Mouse (Mus musculus) cerebellum, postnatal 14 days (tissue): ENCODE data around the gene Ints3.

Source experiments
- DNase-seq, 2 experiments: peaks; one replicate each; pipeline ENCODE4 v3.0.0; 2021; ENCODE audit warnings: mixed read lengths in 2 of 2

Gene Ints3

DNA sequence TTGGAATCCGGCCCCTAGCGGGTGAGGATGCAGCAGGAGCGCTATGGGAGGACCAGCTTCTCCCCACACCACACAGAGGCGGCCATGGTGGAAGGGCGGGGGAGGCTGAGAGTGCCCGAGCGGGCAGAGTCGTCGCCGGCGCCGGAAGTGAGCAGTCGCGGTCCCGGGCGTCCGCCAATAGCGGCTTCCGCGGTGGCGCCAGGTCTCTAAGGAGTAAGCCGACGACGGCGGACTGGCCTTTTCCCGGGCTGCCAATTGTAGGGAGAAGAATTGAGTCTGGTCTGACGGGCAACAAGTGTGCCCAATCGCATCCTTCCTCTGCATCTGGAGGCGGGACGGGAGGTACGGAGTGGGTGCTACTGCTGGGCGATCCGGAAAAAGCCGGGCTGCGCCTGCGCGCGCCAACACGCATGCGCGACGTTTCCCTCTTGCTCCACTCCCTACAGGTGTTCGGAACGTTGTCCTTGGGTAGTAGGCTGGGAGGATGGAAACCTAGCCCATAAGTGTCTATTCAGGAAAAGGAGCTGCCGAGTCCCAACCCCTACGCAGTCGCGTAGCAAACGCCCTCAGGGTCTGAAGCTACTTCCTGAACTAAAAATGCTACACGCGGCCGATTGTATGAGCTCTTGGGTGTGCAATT is at the start of gene Ints3:
Gene Ints3 (minus strand): TSS at position 242 of the 640 bp plus-strand sequence.
- peak; percentile 100 for DNase-seq

DNA sequence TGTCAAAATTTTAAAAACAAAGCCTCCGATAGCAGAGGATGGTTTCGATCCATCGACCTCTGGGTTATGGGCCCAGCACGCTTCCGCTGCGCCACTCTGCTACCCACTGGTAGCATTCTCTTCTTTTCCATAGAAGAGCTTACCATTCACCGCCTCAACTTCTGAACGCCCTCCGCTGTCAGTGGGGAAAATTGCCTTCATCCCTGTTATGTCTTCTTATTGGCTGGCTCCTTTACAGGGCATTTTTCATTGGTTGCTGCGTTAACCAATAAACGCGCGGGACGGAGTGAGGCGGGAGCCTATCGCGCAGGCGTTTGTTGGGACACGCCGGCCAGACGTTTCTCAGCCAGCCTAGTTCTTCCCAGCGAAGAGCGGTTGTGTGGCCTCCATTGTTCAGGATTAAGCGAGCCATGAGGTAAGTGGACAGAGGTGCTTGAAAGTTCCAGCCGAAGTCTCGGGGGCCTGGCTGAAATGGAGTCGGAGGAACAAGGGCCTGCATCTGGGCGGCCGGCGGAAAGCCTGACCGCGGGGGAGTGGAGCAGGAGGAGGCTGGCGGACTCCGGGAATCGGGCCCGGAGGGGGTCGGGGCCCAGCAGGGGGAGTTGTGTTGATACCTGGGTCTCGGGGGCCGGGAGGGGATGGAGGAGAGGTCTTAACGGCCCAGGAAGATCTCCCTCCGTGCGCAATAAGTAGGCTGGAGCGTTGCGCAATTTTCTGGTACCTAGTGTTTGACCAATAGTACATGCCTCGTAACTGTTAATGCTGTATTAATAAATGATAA is 42.6 kb upstream of the Ints3 start, which contains the start of gene Ilf2:
Gene Ilf2 (plus strand): TSS at position 296 of the 781 bp plus-strand sequence.
- DNase-seq = peak; percentile 96 to 97

DNA sequence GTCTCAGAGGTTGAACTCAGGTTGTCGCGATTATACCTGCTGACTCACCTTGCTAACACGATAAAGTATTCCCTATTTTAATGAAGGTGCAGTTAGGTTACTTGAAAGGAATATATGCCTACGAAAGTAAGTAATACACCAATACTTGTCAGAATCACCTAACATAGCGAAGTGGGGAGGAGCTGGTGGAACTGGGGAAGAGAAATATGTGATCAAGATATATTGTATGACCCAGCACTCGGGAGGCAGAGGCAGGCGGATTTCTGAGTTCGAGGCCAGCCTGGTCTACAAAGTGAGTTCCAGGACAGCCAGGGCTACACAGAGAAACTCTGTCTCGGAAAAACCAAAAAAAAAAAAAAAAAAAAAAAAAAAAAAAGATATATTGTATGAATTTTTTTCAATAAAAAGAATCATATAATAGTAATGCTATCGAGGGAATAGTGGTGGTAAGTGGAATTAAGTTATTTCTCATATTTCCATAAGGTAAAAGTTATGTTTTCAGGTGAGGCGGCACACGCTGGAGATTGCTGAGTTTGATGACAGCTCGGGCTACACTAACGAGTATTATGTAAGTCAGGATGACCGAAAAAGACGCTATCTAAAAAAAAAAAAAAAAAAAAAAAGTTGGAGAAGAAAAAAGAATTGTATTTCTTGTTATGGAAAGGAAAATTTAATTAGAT is 41.9 kb upstream of the Ints3 start:
- peak; percentile 12 to 30 for DNase-seq

DNA sequence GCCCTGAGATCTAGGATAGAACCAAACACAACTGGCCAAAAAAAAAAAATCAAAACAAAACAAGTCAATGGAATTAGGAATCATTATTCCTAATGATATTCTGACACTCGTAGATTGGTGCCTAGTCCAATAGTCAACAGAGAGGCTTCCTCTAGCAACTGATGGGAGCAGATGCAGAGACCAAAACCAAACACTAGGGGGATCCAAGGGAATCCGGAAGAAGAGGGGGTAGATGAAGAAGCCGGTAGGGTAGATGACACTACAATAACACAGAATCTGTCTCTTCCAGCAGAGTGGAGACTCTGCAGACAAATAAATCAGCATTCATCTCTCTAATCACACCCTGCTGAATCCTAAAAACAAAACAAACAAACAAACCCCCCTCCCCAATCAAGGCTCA is 38.8 kb upstream of the Ints3 start:
- DNase-seq = peak; percentile 47 to 61

DNA sequence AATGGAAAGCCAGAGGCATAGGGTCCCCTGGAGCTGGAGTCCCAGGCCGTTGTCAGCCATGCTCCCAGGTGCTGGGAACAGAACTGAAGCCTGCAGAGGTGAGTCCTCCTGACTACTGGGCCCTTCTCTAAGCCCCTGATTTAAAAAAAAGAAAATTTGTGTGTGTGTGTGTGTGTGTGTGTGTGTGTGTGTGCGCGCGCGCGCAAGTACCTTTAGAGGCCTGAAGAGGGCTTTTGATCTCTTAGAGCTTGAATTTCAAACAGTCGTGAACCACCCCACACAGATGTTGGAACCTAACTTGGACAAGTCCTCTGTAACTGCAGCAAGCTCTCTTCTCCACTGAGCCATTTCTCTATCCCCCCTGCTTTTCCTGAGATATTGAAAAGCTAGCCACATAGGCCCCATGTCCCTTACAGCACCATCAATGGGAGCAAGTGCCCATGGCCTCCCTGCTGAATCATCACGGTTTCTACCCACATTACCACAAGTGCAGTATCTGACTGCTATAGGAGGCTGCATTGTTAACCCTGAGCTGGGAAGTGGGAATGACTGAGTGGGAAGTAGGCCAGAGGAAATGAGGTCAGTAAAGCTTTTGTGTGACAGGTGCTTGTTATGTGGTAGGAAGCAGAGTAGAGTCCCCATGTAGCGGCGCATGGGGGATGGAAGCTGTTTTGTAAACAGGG is 34.3 kb upstream of the Ints3 start:
- no peak for DNase-seq

DNA sequence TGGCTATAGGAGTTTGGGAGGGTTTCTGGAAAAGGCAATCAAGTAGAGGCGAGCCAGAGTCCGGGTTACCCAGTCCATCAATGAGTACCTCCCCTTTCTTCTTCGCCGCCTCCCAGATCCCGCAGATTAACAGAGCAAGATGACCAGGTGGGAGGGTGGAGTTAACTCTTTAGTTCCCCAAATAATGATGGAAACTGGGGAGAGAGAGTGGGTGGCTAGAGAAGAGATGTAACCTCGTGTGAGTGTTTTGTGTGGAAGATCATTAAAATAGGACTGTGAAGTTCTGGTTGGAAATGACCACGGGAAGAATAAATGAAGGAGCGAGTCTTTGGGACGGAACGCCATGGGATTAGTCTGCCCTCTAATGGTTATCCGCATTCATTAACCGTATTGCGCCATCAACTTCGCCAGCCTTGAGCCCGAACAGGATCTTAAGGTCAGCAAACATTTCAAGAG is 32.9 kb upstream of the Ints3 start:
- peak; percentile 71 to 76 for DNase-seq

DNA sequence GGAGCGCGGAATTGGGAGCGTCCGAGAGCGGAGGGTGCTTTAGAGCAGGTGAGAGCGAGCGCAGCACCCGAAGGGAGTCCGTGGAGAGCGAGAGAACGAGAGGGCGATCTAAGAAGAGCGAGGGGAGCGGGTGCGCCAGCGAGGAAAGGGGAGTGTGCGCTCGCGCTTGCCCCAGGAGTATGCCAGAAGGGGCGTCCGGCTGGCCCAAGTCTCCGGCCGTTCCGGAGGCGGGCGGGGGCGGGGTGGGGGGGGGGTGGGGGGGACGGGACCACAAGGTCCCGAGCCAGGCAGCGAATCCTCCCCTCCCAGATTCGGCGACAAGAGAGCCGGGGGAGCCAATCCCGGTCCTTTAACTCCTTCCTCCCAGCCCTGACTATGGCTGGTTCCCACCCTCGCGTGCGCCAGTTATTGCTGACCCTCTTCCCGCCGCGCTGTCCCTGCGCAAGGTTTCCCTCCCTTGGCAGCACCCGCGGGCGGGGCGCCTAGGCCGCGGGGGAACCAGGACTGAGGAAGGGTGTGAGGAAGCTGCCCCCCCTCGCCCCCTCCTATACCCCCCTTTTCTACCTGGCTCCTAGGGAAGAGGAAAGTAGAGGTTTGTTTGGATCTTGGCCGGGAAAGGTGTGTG is 32.4 kb upstream of the Ints3 start, which contains the start of gene Npr1:
Gene Npr1 (minus strand): TSS at position 181 of the 625 bp plus-strand sequence.
- DNase-seq = peak; percentile 45 to 54

DNA sequence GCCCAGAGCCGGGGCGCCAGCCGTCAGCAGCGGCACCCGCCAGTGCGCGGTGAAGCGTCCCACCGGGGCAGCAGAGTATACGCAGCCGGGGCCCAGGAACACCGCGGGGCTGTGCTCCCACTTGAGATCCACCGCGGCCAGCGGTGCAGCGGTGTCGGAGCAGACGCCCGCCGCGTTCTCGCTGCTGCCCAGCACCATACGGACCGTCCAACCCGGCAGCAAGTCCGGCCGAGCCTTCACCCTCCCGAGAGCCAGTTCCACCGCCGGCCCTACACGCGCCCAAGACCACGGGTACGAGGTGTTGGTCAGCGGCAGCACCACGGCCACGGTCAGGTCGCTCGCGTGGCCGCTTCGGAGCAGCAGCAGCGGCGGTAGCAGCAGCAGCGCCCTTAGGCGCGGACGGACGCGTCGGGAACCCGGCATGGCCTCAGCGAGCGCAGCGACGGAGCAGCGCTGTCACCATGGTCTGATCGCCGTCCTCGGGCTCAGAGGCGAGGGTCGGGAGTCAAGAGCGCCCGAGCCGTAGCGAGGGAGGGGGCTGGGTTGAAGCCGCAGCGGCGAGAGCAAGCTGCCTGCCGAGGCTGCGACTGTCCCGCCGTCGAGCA is 31.8 kb upstream of the Ints3 start:
- peak; percentile 35 to 39 for DNase-seq

DNA sequence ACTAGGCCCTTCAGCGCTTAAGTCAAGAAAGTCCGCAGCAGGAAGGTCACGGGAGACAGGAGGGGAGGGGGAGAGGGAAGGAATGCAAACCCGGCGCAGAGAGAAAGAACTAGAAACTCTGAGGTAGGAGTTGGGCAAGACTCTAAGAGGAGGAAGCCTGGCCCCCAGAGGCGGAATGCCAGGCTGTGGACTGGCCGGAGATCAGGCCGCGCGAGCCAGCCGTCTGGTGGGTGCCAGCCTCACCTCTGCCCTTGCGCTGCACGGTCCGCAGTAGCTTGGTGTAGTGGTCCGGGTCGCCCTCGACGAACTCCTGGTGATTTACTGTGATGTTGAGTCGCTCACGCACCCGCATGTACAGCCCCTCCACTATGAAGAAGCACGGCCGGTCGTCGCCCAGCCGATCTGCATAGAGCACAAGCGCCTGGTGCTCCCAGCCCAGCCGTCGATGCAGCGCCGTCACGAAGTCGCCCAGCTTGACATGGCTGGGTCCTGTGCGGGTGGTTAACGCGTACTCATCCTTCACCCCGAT is 31.2 kb upstream of the Ints3 start:
- peak in 1 of 2 experiments; percentile 24 for DNase-seq

DNA sequence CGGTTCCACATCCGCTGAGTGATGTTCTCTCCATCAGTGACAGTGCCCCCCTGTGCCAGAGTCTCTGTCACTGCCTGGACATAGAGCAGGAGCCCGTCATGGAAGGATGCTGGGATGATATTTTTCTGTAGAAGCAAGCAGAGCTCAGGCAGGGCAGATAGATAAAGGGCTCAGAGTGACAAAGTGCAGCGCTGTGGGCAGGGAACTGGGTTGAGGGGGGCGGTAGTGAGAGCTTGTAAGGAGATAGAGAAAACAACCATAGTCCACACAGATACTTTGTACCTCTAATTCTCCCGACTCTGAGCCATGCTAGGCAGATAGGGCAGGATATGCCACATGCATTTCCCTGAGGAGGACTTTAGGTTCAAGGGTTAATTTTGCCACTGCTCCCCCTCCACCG is 29.2 kb upstream of the Ints3 start:
- no peak for DNase-seq

DNA sequence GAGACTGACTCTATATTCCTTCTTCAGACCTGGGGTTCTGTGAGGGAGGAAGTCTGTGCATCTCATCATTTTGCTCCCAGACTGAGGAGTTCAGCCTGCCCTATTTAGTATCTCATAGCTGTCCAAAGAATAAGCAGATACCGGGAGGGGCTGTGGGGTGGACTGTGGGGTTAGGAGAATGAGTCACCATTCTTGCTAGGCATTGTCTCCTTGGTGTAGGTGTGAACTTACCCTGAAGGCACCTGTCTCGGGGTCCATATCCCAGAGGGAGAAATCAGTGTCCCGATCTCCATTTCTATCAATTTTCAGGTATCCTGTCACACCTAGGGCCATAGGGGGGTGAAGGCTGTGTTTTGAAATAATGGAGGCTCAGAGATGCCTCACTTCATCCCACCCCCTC is 28.5 kb upstream of the Ints3 start:
- no peak for DNase-seq

DNA sequence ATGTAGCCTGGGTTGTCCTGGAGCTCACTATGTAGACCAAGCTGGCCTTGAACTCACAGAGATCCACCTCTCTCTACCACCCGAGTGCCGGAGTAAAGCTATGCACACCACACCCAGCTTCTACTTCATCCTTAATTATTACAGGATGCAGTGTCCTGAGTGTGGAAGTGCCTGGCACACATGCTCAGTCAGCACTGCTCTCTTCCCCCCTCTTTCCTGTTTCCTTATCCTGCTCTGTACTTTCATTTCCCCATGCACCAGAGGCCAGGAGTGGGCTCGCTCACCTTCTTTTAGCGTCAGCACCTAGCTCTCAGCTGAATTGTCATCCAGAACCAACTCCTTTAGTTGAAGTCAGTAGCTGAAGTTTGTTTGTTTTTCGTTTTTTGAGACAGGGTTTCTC is 26.9 kb upstream of the Ints3 start:
- DNase-seq = no peak

DNA sequence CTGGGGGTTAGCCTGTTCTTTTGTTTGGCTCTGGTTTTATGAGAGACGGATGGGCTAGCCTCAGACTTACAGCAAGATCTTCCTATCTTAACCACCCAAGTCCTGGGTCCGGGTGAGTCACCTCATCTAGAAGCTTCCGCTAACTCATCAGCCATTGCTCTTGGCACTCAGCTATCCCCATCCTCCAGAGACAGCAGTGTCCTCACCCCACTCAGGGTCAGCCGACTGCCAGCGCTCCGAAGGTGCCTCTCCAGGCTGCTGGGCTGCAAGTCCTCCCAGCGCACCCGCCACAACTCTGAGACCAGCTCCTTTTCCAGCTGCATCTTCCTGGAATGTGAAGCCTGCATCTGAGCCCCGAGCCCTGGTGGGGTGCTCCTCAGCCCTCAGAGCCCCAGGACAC is 26.3 kb upstream of the Ints3 start:
- DNase-seq = no peak

DNA sequence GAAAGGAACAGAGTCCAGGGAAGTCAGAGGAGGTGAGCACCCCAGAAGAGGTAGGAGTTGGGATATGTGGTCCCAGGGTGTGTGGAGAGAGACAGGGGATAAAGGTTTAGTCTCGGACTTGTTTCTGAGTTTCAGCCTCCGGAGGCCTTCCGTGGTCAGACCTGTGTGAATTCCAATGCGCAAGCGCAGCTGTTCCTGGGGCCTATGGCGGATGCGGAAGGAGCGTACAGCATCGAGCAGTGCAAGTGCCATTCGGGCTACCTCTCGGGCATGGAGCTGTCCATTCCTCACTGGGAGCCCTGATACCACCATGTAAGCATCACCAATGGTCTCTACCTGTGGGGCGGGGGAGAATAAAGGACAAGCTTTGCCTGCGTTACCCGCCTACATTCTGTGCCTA is 21.5 kb upstream of the Ints3 start:
- DNase-seq = no peak

DNA sequence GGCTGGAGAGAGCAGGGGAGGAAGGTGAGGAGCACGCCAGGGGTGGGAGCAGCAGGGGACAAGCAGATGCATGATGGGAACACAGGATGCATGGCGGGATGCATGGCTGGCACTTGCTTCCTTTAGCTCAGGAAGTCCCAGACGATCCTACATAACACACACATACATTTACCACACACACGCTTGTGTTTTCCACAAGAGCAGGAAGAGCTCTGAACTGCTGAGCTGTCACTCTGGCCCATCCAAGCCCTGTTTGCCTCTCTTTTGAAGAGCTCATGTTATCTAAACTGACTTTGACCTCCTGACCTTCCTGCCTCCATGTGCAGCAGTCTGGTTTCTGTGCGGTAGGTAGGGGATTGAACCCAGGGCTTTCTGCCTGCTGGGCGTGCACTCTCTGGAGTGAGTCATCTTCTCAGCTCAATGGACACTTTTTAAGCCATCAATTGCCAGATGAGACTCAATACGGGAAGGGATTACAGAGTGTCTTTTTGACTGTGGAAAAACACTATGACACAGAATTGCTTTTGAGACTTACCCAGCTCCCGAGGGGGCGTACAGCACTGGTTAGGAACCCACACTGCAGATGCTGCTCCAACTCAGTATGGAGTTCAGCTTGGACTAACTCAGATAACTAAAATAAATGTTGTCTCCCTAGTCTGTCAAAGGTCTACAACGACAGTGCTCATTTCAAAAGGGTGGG is 18.1 kb upstream of the Ints3 start:
- no peak for DNase-seq

DNA sequence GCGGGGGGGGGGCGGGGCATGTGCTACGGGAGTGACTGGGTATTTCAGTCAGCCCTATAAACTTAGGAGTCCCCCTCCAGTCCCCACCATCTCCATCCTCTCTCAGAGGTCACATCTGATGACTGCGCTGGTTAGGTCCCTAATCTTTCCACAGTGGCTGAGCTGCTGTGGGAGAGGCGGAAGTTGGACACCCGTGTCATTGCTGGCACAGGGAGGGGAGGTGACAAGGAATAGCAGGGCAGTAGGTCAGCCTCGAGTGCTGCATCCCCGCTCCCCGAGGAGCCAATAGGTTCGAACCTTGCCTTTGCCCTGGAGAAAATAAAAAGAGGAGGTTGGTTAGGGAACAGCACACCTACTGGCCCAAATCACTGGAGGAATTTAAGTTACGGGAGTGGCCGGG is 17.5 kb upstream of the Ints3 start:
- DNase-seq = no peak

DNA sequence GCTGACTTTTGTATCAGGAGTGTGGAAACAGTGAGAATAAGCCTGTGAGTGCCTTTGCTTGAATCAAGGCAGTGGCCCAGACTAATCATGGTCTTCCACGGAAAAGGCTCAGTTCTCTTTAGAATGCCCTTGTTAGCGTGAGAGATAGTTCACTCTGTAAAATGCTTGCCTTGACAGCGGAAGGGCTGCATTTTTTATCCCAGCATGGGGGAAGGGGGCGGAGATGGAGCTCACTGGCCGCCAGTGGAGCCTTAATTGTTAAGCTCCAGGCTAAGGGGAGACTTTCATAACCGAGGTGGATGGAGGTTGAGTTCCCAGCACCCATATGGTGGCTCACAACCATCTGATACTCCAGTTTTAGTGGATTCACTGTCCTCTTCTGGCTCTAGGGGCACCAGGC is 15.2 kb upstream of the Ints3 start:
- DNase-seq = no peak

DNA sequence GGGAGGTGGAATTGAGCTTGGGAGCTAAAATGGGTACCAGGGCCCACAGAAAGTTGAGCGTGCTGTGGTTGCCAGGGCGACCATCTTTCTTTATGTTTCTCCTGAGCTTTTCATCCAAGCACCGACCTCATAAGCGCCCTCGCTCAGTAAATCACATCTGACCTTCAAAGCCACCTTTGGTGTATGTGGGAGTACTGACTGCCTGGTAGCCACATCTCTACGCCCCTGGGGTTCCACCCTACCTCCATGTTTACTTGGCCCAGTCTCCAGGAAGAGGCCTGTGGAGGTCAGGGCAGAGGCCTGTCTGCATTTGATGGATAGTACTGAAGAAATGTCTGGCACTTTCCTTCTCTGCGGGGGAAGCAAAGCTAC is 13.7 kb upstream of the Ints3 start:
- peak in 1 of 2 experiments; percentile 7 for DNase-seq

DNA sequence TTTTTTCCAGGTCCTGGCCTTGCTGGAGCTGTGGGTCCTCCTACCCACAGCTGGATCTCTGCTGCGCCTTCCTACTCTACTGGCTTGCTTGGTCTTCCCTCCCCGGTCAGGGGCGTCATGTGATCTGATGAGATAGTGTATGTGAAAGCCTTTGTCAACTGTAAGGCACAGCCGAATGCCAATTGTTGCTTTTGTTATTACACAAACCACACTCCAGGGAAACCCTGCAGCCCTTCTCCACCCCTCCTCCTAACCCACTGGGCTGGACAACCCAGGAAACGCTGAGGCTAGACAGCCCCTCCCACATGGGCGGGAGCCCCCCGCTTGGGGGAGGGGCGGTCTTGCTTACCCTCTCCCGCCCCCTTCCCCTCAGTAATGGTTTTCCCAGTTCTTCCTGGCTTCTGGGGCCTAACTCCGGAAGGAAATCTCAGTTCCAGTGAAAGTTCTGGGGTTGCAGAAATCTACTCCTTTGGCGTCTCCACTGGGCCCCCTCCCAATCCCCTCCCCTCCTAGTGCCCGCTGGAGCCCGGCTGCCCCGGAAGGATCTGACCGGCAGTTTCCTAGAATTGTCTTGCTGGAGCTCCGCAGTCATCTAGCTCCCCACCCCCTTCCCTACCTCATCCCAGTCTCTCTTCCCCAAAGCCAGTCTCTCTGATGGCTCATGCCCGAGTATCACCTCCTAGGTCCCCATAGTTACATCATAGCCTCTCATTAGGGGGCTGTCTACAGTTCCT is 13.1 kb upstream of the Ints3 start:
- peak; percentile 67 to 75 for DNase-seq

DNA sequence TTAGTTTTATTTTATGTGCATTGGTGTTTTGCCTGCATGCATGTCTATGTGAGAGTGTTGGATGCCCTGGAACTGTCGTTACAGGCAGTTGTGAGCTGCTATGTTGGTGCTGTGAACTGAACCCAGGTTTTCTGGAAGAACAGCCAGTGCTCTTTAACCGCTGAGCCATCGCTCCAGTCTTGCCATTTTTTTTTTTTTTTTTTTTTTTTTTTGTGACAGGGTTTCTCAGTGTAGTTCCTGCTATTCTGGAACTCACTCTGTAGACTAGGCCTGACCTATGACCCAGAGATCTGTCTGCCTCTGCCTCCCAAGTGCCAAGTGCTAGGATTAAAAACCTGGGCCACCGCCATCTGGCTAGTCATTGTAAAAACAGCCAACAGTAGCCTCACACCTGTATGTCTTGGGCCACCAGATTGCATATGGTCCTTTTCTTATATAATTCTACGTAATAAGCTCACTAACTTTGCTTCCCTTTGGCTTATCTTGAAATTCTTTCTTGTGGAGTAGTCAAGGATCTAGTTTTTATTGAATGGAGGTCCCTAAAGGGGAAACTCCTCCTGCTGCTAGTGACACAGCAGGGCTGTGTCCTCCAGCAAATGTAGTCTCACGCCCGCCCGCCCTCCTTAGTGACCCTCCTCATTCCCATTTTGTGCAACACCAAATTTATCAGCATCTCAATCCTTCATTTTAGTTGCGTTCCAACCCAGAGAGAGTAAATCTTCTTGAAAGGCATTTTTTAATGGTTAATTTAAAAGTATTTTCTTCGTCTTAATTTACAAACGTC is 12.2 kb upstream of the Ints3 start:
- DNase-seq = peak in 1 of 2 experiments; percentile 13
